Mouse (Mus musculus) embryonic facial prominence, embryonic 15.5 days (tissue): ENCODE results near the gene Capzb. TPM values are rescaled to one million over a fixed set of nuclear protein-coding genes. Genes with fewer than 3 reads are reported as not detected.

Experiments used
- ATAC-seq: fragments of 200-750 bp; cut with Nextera tagmentation; 2 replicates; pipeline ENCODE4 v1.8.0; 2017; ENCODE audit warnings: low read depth, moderate TSS enrichment; ENCODE audit not compliant: insufficient number of reproducible peaks, low FRiP score, low TSS enrichment
- H3K27ac ChIP-seq: fragments of 300-500 bp; sonication (generic); replicated peaks from 2 replicates; pipeline ENCODE4 v1.5.1; 2015; ENCODE audit warnings: mild to moderate bottlenecking, inconsistent platforms
- H3K27me3 ChIP-seq: fragments of 300-500 bp; sonication (generic); 2 replicates; pipeline ENCODE4 v1.6.1; 2015; ENCODE audit warnings: inconsistent platforms
- H3K36me3 ChIP-seq: fragments of 300-500 bp; sonication (generic); 2 replicates; pipeline ENCODE4 v1.6.1; 2015; ENCODE audit warnings: mild to moderate bottlenecking, inconsistent platforms
- H3K4me1 ChIP-seq: fragments of 300-500 bp; sonication (generic); 2 replicates; pipeline ENCODE4 v1.6.1; 2015; ENCODE audit warnings: inconsistent platforms
- H3K4me2 ChIP-seq: fragments of 300-500 bp; sonication (generic); replicated peaks from 2 replicates; pipeline ENCODE4 v1.6.1; 2015; ENCODE audit warnings: mild to moderate bottlenecking, inconsistent platforms
- H3K4me3 ChIP-seq: fragments of 300-500 bp; sonication (generic); replicated peaks from 2 replicates; pipeline ENCODE4 v1.5.1; 2015; ENCODE audit warnings: mild to moderate bottlenecking, inconsistent platforms
- H3K9ac ChIP-seq: fragments of 300-500 bp; sonication (generic); 2 replicates; pipeline ENCODE4 v1.6.1; 2015; ENCODE audit warnings: inconsistent platforms
- H3K9me3 ChIP-seq: fragments of 300-500 bp; sonication (generic); replicated peaks from 2 replicates; pipeline ENCODE4 v1.6.1; 2016; ENCODE audit warnings: inconsistent platforms
- WGBS: fragments of 180-500 bp; shearing (Covaris S2); methylation state at CpG from one replicate; pipeline ENCODE4 v1.1.7; 2015; 5-methylcytosine and 5-hydroxymethylcytosine counted together
- polyA plus RNA-seq: library from polyadenylated mRNA; unstranded; fragments of >200 nt; fragmentation: Nextera tagmentation; extraction: Ambion mirVana; gene quantifications from 2 replicates; pipeline ENCODE4 v1.2.1, GENCODE M21; 2015

Capzb gene
- polyA plus RNA-seq, 1 experiment from 2014 or later: 397 TPM

- H3K4me3 ChIP-seq: no peak overlapping the region
- peaks cover 7% of the 10 kb centered on the region; the same call in 1 of the 2 replicates for H3K36me3 ChIP-seq
- no peak for ATAC-seq
- no peak overlapping the region for H3K4me2 ChIP-seq
- H3K9me3 ChIP-seq: no peaks in the 10 kb centered on the region
- H3K9ac ChIP-seq: no peak overlapping the region
- 72% methylated on average over 7 of the region's 7 CpGs for WGBS
- no peak overlapping the region for H3K27ac ChIP-seq
- H3K4me1 ChIP-seq: peaks cover 76% of the 10 kb centered on the region
- H3K27me3 ChIP-seq: no peaks in the 10 kb centered on the region
Observed at GRCm38 (mm10) chr4:139227923-139228322, 35.2 kb downstream of the Capzb start.

GRCm38 (mm10) chr4:139229271-139229670 lies 36.6 kb downstream of the Capzb start:
- ATAC-seq: no peak
- Histone ChIP-seq H3K4me3 (no peak overlapping the region), H3K9ac (no peak overlapping the region), H3K9me3 (no peaks in the 10 kb centered on the region), H3K36me3 (peaks cover 9% of the 10 kb centered on the region; the same call in 1 of the 2 replicates), H3K27ac (no peak overlapping the region), H3K4me2 (no peak overlapping the region), H3K4me1 (peaks cover 72% of the 10 kb centered on the region), H3K27me3 (no peaks in the 10 kb centered on the region)
- 83% methylated on average over 5 of the region's 5 CpGs for whole genome bisulfite sequencing

DNA sequence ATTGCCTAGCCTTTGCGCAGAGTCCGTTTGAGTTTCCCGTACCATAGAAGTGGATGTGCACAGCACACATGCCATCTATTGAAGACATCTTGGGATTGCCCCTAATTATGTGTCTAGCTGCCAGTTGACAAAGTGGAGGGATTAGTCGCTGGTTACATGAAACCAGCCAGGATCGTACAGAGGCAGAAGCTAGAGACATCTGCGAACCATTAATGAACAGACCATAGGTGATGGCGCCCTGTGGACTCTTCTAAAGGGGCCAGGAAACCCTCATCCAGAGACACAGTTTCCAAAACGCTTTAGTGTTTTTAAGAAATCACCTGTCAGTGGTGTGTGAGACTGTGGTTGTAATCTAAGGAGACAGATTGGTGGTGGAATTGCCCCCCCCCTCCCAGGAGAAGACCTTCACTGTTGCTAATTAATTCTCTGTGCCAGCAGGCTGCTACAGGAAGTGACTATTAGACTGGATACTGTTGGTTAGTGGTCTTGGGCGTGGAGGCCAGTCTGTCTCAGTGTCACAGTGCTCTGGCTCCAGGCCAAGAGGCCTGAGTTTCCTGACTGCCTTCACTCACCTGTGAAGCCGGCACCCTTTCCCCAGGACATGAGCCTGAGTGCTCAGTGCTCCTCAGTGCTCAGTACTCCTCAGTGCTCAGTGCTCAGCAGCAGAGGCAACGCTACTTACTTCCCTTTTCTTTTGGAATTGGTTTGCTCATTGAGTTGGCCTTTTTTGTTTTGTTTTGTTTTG lies 37.8 kb downstream of the Capzb start:
- no peaks in the 10 kb centered on the region for H3K9me3 ChIP-seq
- no peak for ATAC-seq
- H3K4me1 ChIP-seq: peaks cover 68% of the 10 kb centered on the region
- WGBS: 35% methylated on average over 11 of the region's 11 CpGs
- H3K4me3 ChIP-seq: no peak overlapping the region
- H3K4me2 ChIP-seq: no peak overlapping the region
- H3K36me3 ChIP-seq: peaks cover 9% of the 10 kb centered on the region; the same call in 1 of the 2 replicates
- H3K9ac ChIP-seq: no peak overlapping the region
- no peak overlapping the region for H3K27ac ChIP-seq
- H3K27me3 ChIP-seq: no peaks in the 10 kb centered on the region

- Histone ChIP-seq H3K27me3 (no peaks in the 10 kb centered on the region), H3K9me3 (no peaks in the 10 kb centered on the region), H3K27ac (no peak overlapping the region), H3K4me2 (no peak overlapping the region), H3K36me3 (peaks cover 4% of the 10 kb centered on the region; the same call in 1 of the 2 replicates), H3K4me1 (peaks cover 66% of the 10 kb centered on the region), H3K9ac (no peak overlapping the region), H3K4me3 (no peak overlapping the region)
- ATAC-seq: no peak
- WGBS: 71% methylated on average over 8 of the region's 8 CpGs
Observed at GRCm38 (mm10) chr4:139231163-139231562, 38.5 kb downstream of the Capzb start.

DNA sequence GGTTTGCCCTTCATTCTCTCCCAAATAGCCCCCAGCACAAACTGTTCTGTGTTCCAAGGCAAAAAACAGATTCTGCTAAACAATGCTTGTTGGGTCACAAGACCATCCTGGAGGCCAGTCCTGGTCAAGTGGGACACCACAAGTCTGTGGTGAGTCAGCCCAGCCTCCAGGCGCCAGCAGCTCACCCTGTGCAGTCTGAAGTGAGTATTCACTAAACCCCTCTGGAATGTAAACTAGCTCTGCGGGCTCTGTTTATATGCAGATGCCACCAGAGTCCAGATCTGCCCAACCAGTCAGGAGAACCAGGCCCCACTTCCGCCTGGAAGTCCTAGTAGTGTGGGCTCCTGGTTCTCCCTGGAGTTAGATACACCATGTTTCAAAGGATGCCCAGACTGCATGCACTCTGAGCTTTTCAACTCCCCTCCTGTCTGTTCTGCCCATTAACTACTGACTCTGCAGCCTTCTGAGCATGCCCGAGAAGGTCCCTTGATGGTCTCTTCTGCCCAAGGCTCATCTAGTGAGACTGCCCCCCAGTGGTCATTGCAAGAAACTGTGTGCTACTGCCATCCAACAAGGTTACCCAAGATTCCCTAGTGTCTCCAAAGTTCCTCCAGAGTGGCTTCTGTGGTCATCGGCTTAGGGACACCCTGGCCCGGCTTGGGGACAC lies 39.9 kb downstream of the Capzb start:
- no peak overlapping the region for H3K4me2 ChIP-seq
- peak overlapping the region; percentile 58 for H3K27ac ChIP-seq
- H3K9ac ChIP-seq: no peak overlapping the region
- 0 out of 2 replicates have a peak, but pooled peaks cover 2% of the 10 kb centered on the region for H3K36me3 ChIP-seq
- WGBS: 52% methylated on average over 6 of the region's 6 CpGs
- H3K9me3 ChIP-seq: no peaks in the 10 kb centered on the region
- no peaks in the 10 kb centered on the region for H3K27me3 ChIP-seq
- H3K4me1 ChIP-seq: peaks cover 66% of the 10 kb centered on the region
- no peak overlapping the region for H3K4me3 ChIP-seq
- peak; percentile 36; the same call in 1 of the 2 replicates for ATAC-seq

- H3K36me3 ChIP-seq: 0 out of 2 replicates have a peak, but pooled peaks cover 2% of the 10 kb centered on the region
- no peaks in the 10 kb centered on the region for H3K9me3 ChIP-seq
- H3K4me2 ChIP-seq: no peak overlapping the region
- H3K9ac ChIP-seq: no peak overlapping the region
- H3K27ac ChIP-seq: peak overlapping the region; percentile 58; the same call in 1 of the 2 replicates
- H3K4me3 ChIP-seq: no peak overlapping the region
- H3K27me3 ChIP-seq: no peaks in the 10 kb centered on the region
- H3K4me1 ChIP-seq: peaks cover 67% of the 10 kb centered on the region
- ATAC-seq: peak; percentile 31; the same call in 1 of the 2 replicates
- WGBS: 85% methylated on average over 7 of the region's 7 CpGs
Observed at GRCm38 (mm10) chr4:139233146-139233495, 40.4 kb downstream of the Capzb start.

DNA sequence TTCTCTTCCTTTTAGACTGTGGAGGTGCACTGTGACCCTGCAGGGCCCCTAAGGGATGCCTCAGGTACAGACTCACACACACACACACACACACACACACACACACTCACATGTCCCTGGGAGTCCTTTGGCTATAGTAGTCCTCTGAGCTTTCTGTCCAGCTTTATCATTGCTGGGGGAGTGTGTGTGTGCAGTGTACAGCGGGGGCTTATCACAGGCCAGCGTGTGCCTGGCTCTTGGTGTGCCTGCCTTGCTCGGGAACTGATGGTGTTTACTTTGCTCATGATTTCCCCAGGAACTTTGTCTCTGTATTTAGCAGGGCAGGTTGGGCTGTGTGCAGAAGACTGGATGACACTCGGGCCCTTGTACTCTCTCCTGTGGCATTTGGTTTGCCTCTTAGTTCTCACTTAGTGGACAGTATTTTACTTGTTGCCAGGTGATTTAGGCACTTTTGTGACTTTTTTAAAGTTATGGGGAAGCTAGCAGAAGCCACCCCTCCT lies 41.1 kb downstream of the Capzb start:
- Histone ChIP-seq H3K9ac (no peak overlapping the region), H3K36me3 (0 out of 2 replicates have a peak, but pooled peaks cover 2% of the 10 kb centered on the region), H3K9me3 (no peaks in the 10 kb centered on the region), H3K27ac (no peak overlapping the region), H3K4me2 (no peak overlapping the region), H3K4me3 (no peak overlapping the region), H3K4me1 (peaks cover 70% of the 10 kb centered on the region), H3K27me3 (no peaks in the 10 kb centered on the region)
- WGBS: 83% methylated on average over 4 of the region's 4 CpGs
- ATAC-seq: no peak

DNA sequence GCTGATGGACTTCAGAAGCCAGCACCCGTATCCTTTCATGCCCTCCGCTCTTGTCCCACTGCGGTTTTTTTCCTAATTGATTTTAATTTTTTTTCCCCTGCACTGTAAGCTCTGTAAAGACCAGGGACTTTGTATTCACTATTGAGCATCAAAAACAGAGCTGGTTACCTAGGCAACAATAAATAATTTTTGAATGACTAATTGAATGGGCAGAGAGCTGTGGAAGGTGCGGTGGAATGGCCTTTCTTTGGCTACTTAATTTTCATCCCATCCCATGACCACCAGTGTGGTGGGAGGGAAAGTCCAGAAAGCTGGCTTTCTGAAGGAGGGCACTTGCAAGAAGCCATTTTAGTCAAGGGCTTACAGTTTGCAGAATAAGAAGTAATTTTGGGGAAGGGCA lies 41.6 kb downstream of the Capzb start:
- no peak overlapping the region for H3K4me3 ChIP-seq
- H3K27me3 ChIP-seq: no peaks in the 10 kb centered on the region
- H3K4me1 ChIP-seq: peaks cover 70% of the 10 kb centered on the region
- ATAC-seq: no peak
- H3K9me3 ChIP-seq: no peaks in the 10 kb centered on the region
- H3K27ac ChIP-seq: no peak overlapping the region
- H3K36me3 ChIP-seq: 0 out of 2 replicates have a peak, but pooled peaks cover 2% of the 10 kb centered on the region
- no peak overlapping the region for H3K4me2 ChIP-seq
- WGBS: 83% methylated on average over 4 of the region's 4 CpGs
- no peak overlapping the region for H3K9ac ChIP-seq

DNA sequence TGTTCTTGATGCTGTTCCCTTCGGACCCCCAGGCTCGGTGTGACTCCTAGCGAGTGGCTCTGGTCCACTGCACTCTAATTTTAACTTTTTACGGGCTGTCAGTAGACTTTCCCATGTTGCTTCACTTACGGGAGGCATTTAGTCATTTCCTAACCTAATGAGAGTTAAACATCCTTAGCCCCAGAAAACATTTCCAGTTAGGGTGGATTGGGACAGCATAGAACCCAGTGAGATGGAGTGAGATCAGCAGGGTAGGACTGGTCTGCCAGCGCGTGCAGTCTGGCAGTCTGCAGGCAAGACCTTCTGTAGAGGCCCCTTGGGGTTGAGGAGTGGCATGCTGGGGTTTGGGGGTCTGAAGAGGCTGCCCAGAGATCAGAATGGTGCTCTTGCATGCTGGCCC lies 42.9 kb downstream of the Capzb start:
- WGBS: 81% methylated on average over 7 of the region's 7 CpGs
- Histone ChIP-seq H3K4me3 (no peak overlapping the region), H3K27me3 (no peaks in the 10 kb centered on the region), H3K4me1 (peaks cover 70% of the 10 kb centered on the region), H3K36me3 (0 out of 2 replicates have a peak, but pooled peaks cover 8% of the 10 kb centered on the region), H3K27ac (no peak overlapping the region), H3K4me2 (no peak overlapping the region), H3K9me3 (no peaks in the 10 kb centered on the region), H3K9ac (no peak overlapping the region)
- no peak for ATAC-seq

DNA sequence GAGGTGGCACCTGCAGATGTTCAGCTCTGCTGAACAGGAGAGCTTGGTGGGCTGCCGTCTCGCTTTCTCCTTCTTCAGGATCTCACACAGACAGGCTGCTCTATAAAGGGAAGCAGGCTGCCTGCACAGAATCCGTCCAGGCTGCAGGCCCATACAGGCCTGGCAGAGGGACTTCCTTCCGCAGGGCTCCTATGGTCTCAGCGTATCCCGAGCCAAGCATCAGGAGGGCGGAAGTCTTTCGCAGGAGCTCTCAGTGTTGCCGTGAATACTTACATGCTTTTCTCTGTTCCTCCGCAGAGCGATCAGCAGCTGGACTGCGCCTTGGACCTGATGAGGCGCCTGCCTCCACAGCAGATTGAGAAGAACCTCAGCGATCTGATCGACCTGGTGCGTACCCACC lies 45.9 kb downstream of the Capzb start:
- ATAC-seq: no peak
- 49% methylated on average over 16 of the region's 16 CpGs for WGBS
- H3K36me3 ChIP-seq: peaks cover 15% of the 10 kb centered on the region; the same call in 1 of the 2 replicates

GRCm38 (mm10) chr4:139240334-139240733 lies 47.6 kb downstream of the Capzb start:
- no peak overlapping the region for H3K9ac ChIP-seq
- peak overlapping the region; percentile 65 for H3K27ac ChIP-seq
- WGBS: 48% methylated on average over 6 of the region's 6 CpGs
- H3K4me1 ChIP-seq: peaks cover 83% of the 10 kb centered on the region
- peaks cover 13% of the 10 kb centered on the region; the same call in 1 of the 2 replicates for H3K36me3 ChIP-seq
- H3K9me3 ChIP-seq: no peaks in the 10 kb centered on the region
- no peak overlapping the region for H3K4me3 ChIP-seq
- no peak for ATAC-seq
- H3K27me3 ChIP-seq: no peaks in the 10 kb centered on the region
- no peak overlapping the region for H3K4me2 ChIP-seq

More for the DNA sequence above, 45.9 kb downstream of the Capzb start:
- H3K27ac ChIP-seq: peak overlapping the region; percentile 17
- no peaks in the 10 kb centered on the region for H3K9me3 ChIP-seq
- no peak overlapping the region for H3K9ac ChIP-seq
- no peak overlapping the region for H3K4me3 ChIP-seq
- peaks cover 72% of the 10 kb centered on the region for H3K4me1 ChIP-seq
- H3K4me2 ChIP-seq: no peak overlapping the region
- no peaks in the 10 kb centered on the region for H3K27me3 ChIP-seq
